Comparison of ENCODE assay signal across 16 mouse cellular contexts in genomic region chr15:27137580-27137979, GRCm38 (mm10).
A peak's percentile ranks its signal among the peaks of the same experiment; 100 is the strongest.
DNase-seq lines count a peak whose midpoint lies in the region; ATAC-seq and TF ChIP-seq lines count a peak whose summit lies in the region.
"Had no signal": no experiment of that assay in that cellular context is flagged by ENCODE, and none has a peak within 500 bp of the region (broad histone marks: within the 10 kb centered on the region; RNA-seq: fewer than 3 reads in every experiment).

No protein-coding gene starts in this region.

- no peak overlapping the region for H3K4me2 ChIP-seq in intestine, embryonic 14.5 days (ENCODE audit: low read length)
- H3K4me2 ChIP-seq in intestine, postnatal 0 days (replicated peaks; ENCODE audit: low read depth) = no peak overlapping the region
- no peak overlapping the region for H3K4me2 ChIP-seq in lung, embryonic 15.5 days
- no peak overlapping the region for H3K4me2 ChIP-seq in intestine, embryonic 15.5 days (replicated peaks)
- H3K4me2 ChIP-seq: heart, embryonic 12.5 days; hindbrain, embryonic 15.5 days had no signal

- H3K9me3 ChIP-seq in intestine, embryonic 14.5 days (ENCODE audit: control insufficient read depth, low read length) = no peaks in the 10 kb centered on the region
- no peaks in the 10 kb centered on the region for H3K9me3 ChIP-seq in intestine, postnatal 0 days (ENCODE audit: control insufficient read depth)
- no peaks in the 10 kb centered on the region for H3K9me3 ChIP-seq in lung, embryonic 15.5 days
- no peaks in the 10 kb centered on the region for H3K9me3 ChIP-seq in intestine, embryonic 15.5 days
- H3K9me3 ChIP-seq: heart, embryonic 12.5 days; hindbrain, embryonic 15.5 days had no signal

- no peak overlapping the region for H3K9ac ChIP-seq in intestine, embryonic 14.5 days (ENCODE audit: low read length)
- no peak overlapping the region for H3K9ac ChIP-seq in intestine, postnatal 0 days (ENCODE audit: low read depth, low read length)
- no peak overlapping the region for H3K9ac ChIP-seq in lung, embryonic 15.5 days
- no peak overlapping the region for H3K9ac ChIP-seq in intestine, embryonic 15.5 days
- H3K9ac ChIP-seq: forebrain, postnatal 0 days; heart, embryonic 12.5 days; hindbrain, embryonic 15.5 days had no signal

- H3K4me3 ChIP-seq in intestine, embryonic 14.5 days (ENCODE audit: low read depth, low read length) = no peak overlapping the region
- H3K4me3 ChIP-seq in intestine, postnatal 0 days (ENCODE audit: low read depth, low read length) = no peak overlapping the region
- no peak overlapping the region for H3K4me3 ChIP-seq in lung, embryonic 15.5 days
- H3K4me3 ChIP-seq in intestine, embryonic 15.5 days (replicated peaks) = no peak overlapping the region
- H3K4me3 ChIP-seq: heart, embryonic 12.5 days; hindbrain, embryonic 15.5 days had no signal

- no peaks in the 10 kb centered on the region for H3K4me1 ChIP-seq in intestine, embryonic 14.5 days (replicated peaks; ENCODE audit: control insufficient read depth, insufficient read depth, low read length)
- no peaks in the 10 kb centered on the region for H3K4me1 ChIP-seq in intestine, postnatal 0 days (replicated peaks; ENCODE audit: control insufficient read depth, insufficient read depth, low read length)
- no peaks in the 10 kb centered on the region for H3K4me1 ChIP-seq in lung, embryonic 15.5 days
- H3K4me1 ChIP-seq in intestine, embryonic 15.5 days (replicated peaks) = no peaks in the 10 kb centered on the region
- H3K4me1 ChIP-seq: heart, embryonic 12.5 days; hindbrain, embryonic 15.5 days had no signal

- no peak for DNase-seq in intestine, embryonic 14.5 days (ENCODE audit: low spot score)
- no peak for DNase-seq in lung, postnatal 25 days (ENCODE audit: low spot score)
- DNase-seq in brain, embryonic 14.5 days (ENCODE audit: low read depth) = peak; percentile 34
- no peak for DNase-seq in spleen, adult 18-20 months
- DNase-seq: adrenal gland, adult 2 months; adrenal gland, postnatal 25 days; cerebellum, adult 2 months; cerebellum, postnatal 10 days; forebrain, postnatal 0 days; gastrocnemius, postnatal 14 days; heart, postnatal 36 days had no signal

- H3K27me3 ChIP-seq in intestine, embryonic 14.5 days (replicated peaks; ENCODE audit: control insufficient read depth, insufficient read depth, low read length) = no peaks in the 10 kb centered on the region
- no peaks in the 10 kb centered on the region for H3K27me3 ChIP-seq in intestine, postnatal 0 days (replicated peaks; ENCODE audit: control insufficient read depth, insufficient read depth, low read length)
- no peaks in the 10 kb centered on the region for H3K27me3 ChIP-seq in lung, embryonic 15.5 days
- no peaks in the 10 kb centered on the region for H3K27me3 ChIP-seq in intestine, embryonic 15.5 days (replicated peaks)
- H3K27me3 ChIP-seq: heart, embryonic 12.5 days; hindbrain, embryonic 15.5 days had no signal

- no peaks in the 10 kb centered on the region for H3K36me3 ChIP-seq in intestine, embryonic 14.5 days (ENCODE audit: control insufficient read depth, insufficient read depth, low read length)
- no peaks in the 10 kb centered on the region for H3K36me3 ChIP-seq in intestine, postnatal 0 days (ENCODE audit: control insufficient read depth, insufficient read depth)
- H3K36me3 ChIP-seq in lung, embryonic 15.5 days = no peaks in the 10 kb centered on the region
- no peaks in the 10 kb centered on the region for H3K36me3 ChIP-seq in intestine, embryonic 15.5 days
- H3K36me3 ChIP-seq: heart, embryonic 12.5 days; hindbrain, embryonic 15.5 days had no signal

- no peak for TF ChIP-seq POLR2A in brain, embryonic 14.5 days (IDR thresholded peaks at IDR 0.05; ENCODE audit: borderline replicate concordance, extremely low read depth, insufficient read depth, insufficient read length, poor library complexity, severe bottlenecking)

- TF ChIP-seq CTCF in intestine, postnatal 0 days (IDR thresholded peaks at IDR 0.05; ENCODE audit: low read depth) = no peak
- no peak for TF ChIP-seq CTCF in brain, embryonic 14.5 days (IDR thresholded peaks at IDR 0.05; ENCODE audit: borderline replicate concordance, extremely low read depth, insufficient read depth, insufficient read length)

- 0 out of 2 replicates have a peak overlapping the region, but pooled peaks have one; percentile 34 for H3K27ac ChIP-seq in intestine, embryonic 14.5 days (ENCODE audit: low read depth)
- H3K27ac ChIP-seq in intestine, postnatal 0 days (ENCODE audit: low read depth, low read length) = no peak overlapping the region
- 0 out of 2 replicates have a peak overlapping the region, but pooled peaks have one; percentile 56 for H3K27ac ChIP-seq in lung, embryonic 15.5 days
- no peak overlapping the region for H3K27ac ChIP-seq in intestine, embryonic 15.5 days
- H3K27ac ChIP-seq: hindbrain, embryonic 15.5 days had no signal

- 48% methylated on average over 5 of the region's 5 CpGs for WGBS in intestine, embryonic 14.5 days
- WGBS in intestine, postnatal 0 days = 55% methylated on average over 5 of the region's 5 CpGs
- 58% methylated on average over 5 of the region's 5 CpGs for WGBS in lung, embryonic 15.5 days
- 56% methylated on average over 5 of the region's 5 CpGs for WGBS in intestine, embryonic 15.5 days

- ATAC-seq in intestine, embryonic 14.5 days (replicated peaks; ENCODE audit: low FRiP score, low TSS enrichment, low read depth) = no peak
- no peak for ATAC-seq in intestine, postnatal 0 days
- ATAC-seq in lung, embryonic 15.5 days (ENCODE audit: borderline replicate concordance, extremely low read depth, low FRiP score, low TSS enrichment) = peak; percentile 62; the same call in 1 of the 2 replicates
- peak; percentile 61; the same call in 1 of the 2 replicates for ATAC-seq in intestine, embryonic 15.5 days
- ATAC-seq: forebrain, postnatal 0 days had no signal

Comparison
In these comparisons a context has a peak if more than half of its experiments do, and no peak if none do; other contexts are left out.
1. ATAC-seq: peak in lung, embryonic 15.5 days (single experiment) and intestine, embryonic 15.5 days (single experiment); none in intestine, embryonic 14.5 days (single experiment) and intestine, postnatal 0 days (single experiment).
2. H3K27ac ChIP-seq: peak in intestine, embryonic 14.5 days (single experiment) and lung, embryonic 15.5 days (single experiment); none in intestine, postnatal 0 days (single experiment) and intestine, embryonic 15.5 days (single experiment).